Mouse (Mus musculus) liver, embryonic 13.5 days (tissue): ENCODE data around the gene Nptx1. TPM values are rescaled to one million over a fixed set of nuclear protein-coding genes. Genes with fewer than 3 reads are reported as not detected.

Source experiments
- ATAC-seq: fragments of 200-750 bp; cut with Nextera tagmentation; 2 replicates; pipeline ENCODE4 v1.8.0; 2017; ENCODE audit warnings: low read depth, mild to moderate bottlenecking, moderate number of reproducible peaks, moderate library complexity
- DNase-seq: peaks from one replicate; pipeline ENCODE4 v3.0.0; 2022
- H3K27ac ChIP-seq: fragments of 300-500 bp; sonication (generic); 2 replicates; pipeline ENCODE4 v1.5.1; 2015; ENCODE audit warnings: moderate library complexity, mild to moderate bottlenecking, inconsistent platforms
- H3K27me3 ChIP-seq: fragments of 300-500 bp; sonication (generic); 2 replicates; pipeline ENCODE4 v1.6.1; 2015; ENCODE audit warnings: mild to moderate bottlenecking, inconsistent platforms
- H3K36me3 ChIP-seq: fragments of 300-500 bp; sonication (generic); 2 replicates; pipeline ENCODE4 v1.6.1; 2015; ENCODE audit warnings: mild to moderate bottlenecking, inconsistent platforms
- H3K4me1 ChIP-seq: fragments of 300-500 bp; sonication (generic); replicated peaks from 2 replicates; pipeline ENCODE4 v1.6.1; 2015; ENCODE audit warnings: inconsistent platforms
- H3K4me2 ChIP-seq: fragments of 300-500 bp; sonication (generic); 2 replicates; pipeline ENCODE4 v1.6.1; 2015; ENCODE audit warnings: inconsistent platforms, mild to moderate bottlenecking, moderate library complexity
- H3K4me3 ChIP-seq: fragments of 300-500 bp; sonication (generic); replicated peaks from 2 replicates; pipeline ENCODE4 v1.5.1; 2015; ENCODE audit warnings: mild to moderate bottlenecking, inconsistent platforms
- H3K9ac ChIP-seq: fragments of 300-500 bp; sonication (generic); 2 replicates; pipeline ENCODE4 v1.6.1; 2015; ENCODE audit warnings: mild to moderate bottlenecking, inconsistent platforms
- H3K9me3 ChIP-seq: fragments of 300-500 bp; sonication (generic); replicated peaks from 2 replicates; pipeline ENCODE4 v1.6.1; 2016; ENCODE audit warnings: inconsistent platforms
- WGBS: fragments of 180-500 bp; shearing (Covaris S2); methylation state at CpG from one replicate; pipeline ENCODE4 v1.1.7; 2015; ENCODE audit not compliant: insufficient replicate concordance; 5-methylcytosine and 5-hydroxymethylcytosine counted together
- polyA plus RNA-seq: library from polyadenylated mRNA; unstranded; fragments of >200 nt; fragmentation: Nextera tagmentation; extraction: Ambion mirVana; gene quantifications from 2 replicates; pipeline ENCODE4 v1.2.1, GENCODE M21; 2015

The Nptx1 gene
- 0.05 TPM in 1 of 2 replicates, not detected in the other for polyA plus RNA-seq

GRCm38 (mm10) chr11:119547183-119547921 lies at the start of gene Nptx1:
Gene Nptx1 (minus strand): TSS chr11:119547753.
- Histone ChIP-seq H3K9ac (no peak within 1 kb of the TSS), H3K4me1 (peaks cover 34% of the 10 kb centered on the region), H3K4me2 (peak within 1 kb of the TSS; percentile 63), H3K36me3 (no peaks in the 10 kb centered on the region), H3K27ac (no peak within 1 kb of the TSS), H3K27me3 (peaks cover 100% of the 10 kb centered on the region), H3K9me3 (no peaks in the 10 kb centered on the region), H3K4me3 (peak within 1 kb of the TSS; percentile 50)
- ATAC-seq (no peak), DNase-seq (no peak)
- under 1% methylated on average over 90 of the region's 90 CpGs for WGBS

GRCm38 (mm10) chr11:119593966-119594365 lies 46.4 kb upstream of the Nptx1 start:
- no peak for DNase-seq
- no peaks in the 10 kb centered on the region for H3K4me1 ChIP-seq
- H3K27me3 ChIP-seq: peaks cover 65% of the 10 kb centered on the region
- no peak overlapping the region for H3K27ac ChIP-seq
- no peak overlapping the region for H3K4me3 ChIP-seq
- ATAC-seq: no peak
- WGBS: 22% methylated on average over 3 of the region's 3 CpGs
- no peaks in the 10 kb centered on the region for H3K36me3 ChIP-seq
- H3K9me3 ChIP-seq: no peaks in the 10 kb centered on the region; the same call in 1 of the 2 replicates
- H3K9ac ChIP-seq: no peak overlapping the region
- H3K4me2 ChIP-seq: no peak overlapping the region

GRCm38 (mm10) chr11:119589242-119589641 lies 41.7 kb upstream of the Nptx1 start:
- 15% methylated on average over 7 of the region's 7 CpGs for WGBS
- DNase-seq: no peak
- peaks cover 74% of the 10 kb centered on the region for H3K27me3 ChIP-seq

GRCm38 (mm10) chr11:119587112-119587511 lies 39.6 kb upstream of the Nptx1 start:
- Histone ChIP-seq H3K4me2 (no peak overlapping the region), H3K36me3 (no peaks in the 10 kb centered on the region), H3K9me3 (no peaks in the 10 kb centered on the region; the same call in 1 of the 2 replicates), H3K9ac (no peak overlapping the region), H3K4me1 (no peaks in the 10 kb centered on the region), H3K27ac (no peak overlapping the region), H3K27me3 (peaks cover 53% of the 10 kb centered on the region), H3K4me3 (no peak overlapping the region)
- ATAC-seq (no peak), DNase-seq (no peak)
- WGBS: 50% methylated on average over 5 of the region's 5 CpGs

More at GRCm38 (mm10) chr11:119589242-119589641, 41.7 kb upstream of the Nptx1 start:
- Histone ChIP-seq H3K9me3 (no peaks in the 10 kb centered on the region; the same call in 1 of the 2 replicates), H3K4me3 (no peak overlapping the region), H3K36me3 (no peaks in the 10 kb centered on the region), H3K27ac (no peak overlapping the region), H3K4me1 (no peaks in the 10 kb centered on the region), H3K4me2 (no peak overlapping the region), H3K9ac (no peak overlapping the region)
- ATAC-seq: no peak

- no peak for DNase-seq
- H3K9ac ChIP-seq: no peak overlapping the region
- H3K9me3 ChIP-seq: no peaks in the 10 kb centered on the region; the same call in 1 of the 2 replicates
- H3K27me3 ChIP-seq: peaks cover 47% of the 10 kb centered on the region
- H3K27ac ChIP-seq: no peak overlapping the region
- H3K4me3 ChIP-seq: no peak overlapping the region
- H3K36me3 ChIP-seq: no peaks in the 10 kb centered on the region
- WGBS: 69% methylated on average over 4 of the region's 4 CpGs
- H3K4me2 ChIP-seq: no peak overlapping the region
- ATAC-seq: no peak
- H3K4me1 ChIP-seq: no peaks in the 10 kb centered on the region
Measured at GRCm38 (mm10) chr11:119586511-119586910, 39.0 kb upstream of the Nptx1 start.

GRCm38 (mm10) chr11:119577721-119578120 lies 30.2 kb upstream of the Nptx1 start:
- DNase-seq: no peak
- H3K4me2 ChIP-seq: no peak overlapping the region
- H3K4me1 ChIP-seq: no peaks in the 10 kb centered on the region
- no peak overlapping the region for H3K27ac ChIP-seq
- H3K9ac ChIP-seq: no peak overlapping the region
- 65% methylated on average over 2 of the region's 2 CpGs for WGBS
- ATAC-seq: no peak
- H3K4me3 ChIP-seq: no peak overlapping the region
- peaks cover 18% of the 10 kb centered on the region for H3K27me3 ChIP-seq
- H3K9me3 ChIP-seq: no peaks in the 10 kb centered on the region
- H3K36me3 ChIP-seq: no peaks in the 10 kb centered on the region

GRCm38 (mm10) chr11:119576855-119577254 lies 29.3 kb upstream of the Nptx1 start:
- no peak overlapping the region for H3K4me3 ChIP-seq
- DNase-seq (no peak), ATAC-seq (no peak)
- H3K4me1 ChIP-seq: no peaks in the 10 kb centered on the region
- H3K9ac ChIP-seq: no peak overlapping the region
- peaks cover 18% of the 10 kb centered on the region for H3K27me3 ChIP-seq
- H3K27ac ChIP-seq: no peak overlapping the region
- no peaks in the 10 kb centered on the region for H3K36me3 ChIP-seq
- WGBS: 34% methylated on average over 4 of the region's 4 CpGs
- H3K4me2 ChIP-seq: no peak overlapping the region
- no peaks in the 10 kb centered on the region for H3K9me3 ChIP-seq

GRCm38 (mm10) chr11:119572316-119573010 lies 24.9 kb upstream of the Nptx1 start:
- H3K9me3 ChIP-seq: no peaks in the 10 kb centered on the region
- 66% methylated on average over 15 of the region's 15 CpGs for WGBS
- no peaks in the 10 kb centered on the region for H3K4me1 ChIP-seq

GRCm38 (mm10) chr11:119566188-119566587 lies 18.6 kb upstream of the Nptx1 start:
- no peak for ATAC-seq
- no peak for DNase-seq

More at GRCm38 (mm10) chr11:119572316-119573010, 24.9 kb upstream of the Nptx1 start:
- no peak for DNase-seq
- Histone ChIP-seq H3K27me3 (peaks cover 13% of the 10 kb centered on the region), H3K27ac (no peak overlapping the region), H3K4me3 (no peak overlapping the region), H3K9ac (no peak overlapping the region), H3K4me2 (no peak overlapping the region), H3K36me3 (no peaks in the 10 kb centered on the region)
- no peak for ATAC-seq

GRCm38 (mm10) chr11:119565684-119566083 lies 18.1 kb upstream of the Nptx1 start:
- WGBS: 35% methylated on average over 10 of the region's 10 CpGs
- no peaks in the 10 kb centered on the region for H3K4me1 ChIP-seq

More at GRCm38 (mm10) chr11:119566188-119566587, 18.6 kb upstream of the Nptx1 start:
- 48% methylated on average over 5 of the region's 5 CpGs for WGBS
- peaks cover 36% of the 10 kb centered on the region for H3K27me3 ChIP-seq
- no peaks in the 10 kb centered on the region for H3K36me3 ChIP-seq
- no peak overlapping the region for H3K4me3 ChIP-seq
- no peak overlapping the region for H3K27ac ChIP-seq
- no peaks in the 10 kb centered on the region for H3K9me3 ChIP-seq
- H3K4me2 ChIP-seq: no peak overlapping the region
- no peaks in the 10 kb centered on the region for H3K4me1 ChIP-seq
- H3K9ac ChIP-seq: no peak overlapping the region

GRCm38 (mm10) chr11:119565021-119565420 lies 17.5 kb upstream of the Nptx1 start:
- Histone ChIP-seq H3K27me3 (peaks cover 44% of the 10 kb centered on the region), H3K9me3 (no peaks in the 10 kb centered on the region), H3K4me3 (no peak overlapping the region), H3K36me3 (no peaks in the 10 kb centered on the region), H3K4me1 (no peaks in the 10 kb centered on the region), H3K4me2 (no peak overlapping the region), H3K27ac (no peak overlapping the region), H3K9ac (no peak overlapping the region)
- no peak for DNase-seq
- 59% methylated on average over 7 of the region's 7 CpGs for WGBS
- ATAC-seq: no peak

More at GRCm38 (mm10) chr11:119565684-119566083, 18.1 kb upstream of the Nptx1 start:
- Histone ChIP-seq H3K4me2 (no peak overlapping the region), H3K27me3 (peaks cover 39% of the 10 kb centered on the region), H3K4me3 (no peak overlapping the region), H3K9ac (no peak overlapping the region), H3K9me3 (no peaks in the 10 kb centered on the region), H3K27ac (no peak overlapping the region), H3K36me3 (no peaks in the 10 kb centered on the region)
- ATAC-seq (no peak), DNase-seq (no peak)
